In the genomic region with DNA sequence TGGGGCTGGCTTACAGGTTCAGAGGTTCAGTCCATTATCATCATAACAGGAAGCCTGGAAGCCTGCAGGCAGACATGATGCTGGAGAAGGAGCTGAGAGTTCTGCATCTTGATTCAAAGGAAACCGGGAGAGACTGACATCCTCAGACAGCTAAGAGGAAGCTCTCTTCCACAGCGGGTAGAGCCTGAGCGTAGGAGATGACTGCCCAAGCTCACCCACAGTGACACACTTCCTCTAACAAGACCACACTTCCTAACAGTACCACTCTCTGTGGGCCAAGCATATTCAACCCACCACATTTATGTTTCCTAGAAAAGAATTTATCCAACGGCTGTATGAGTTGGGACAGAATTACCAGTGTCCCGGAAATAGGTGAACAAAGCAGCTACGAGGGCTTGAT, we compare ENCODE assay signal across 35 mouse cellular contexts. TPM values are rescaled to one million over a fixed set of nuclear protein-coding genes. Genes with fewer than 3 reads are reported as not detected.
DNase-seq lines count a peak whose midpoint lies in the region; ATAC-seq and TF ChIP-seq lines count a peak whose summit lies in the region.
"Had no signal": no experiment of that assay in that cellular context is flagged by ENCODE, and none has a peak within 500 bp of the region (broad histone marks: within the 10 kb centered on the region; RNA-seq: fewer than 3 reads in every experiment).

No protein-coding gene starts in this region.

- peak; percentile 87 for DNase-seq in heart, adult 11 months
- DNase-seq in heart, postnatal 4 days: no peak
- DNase-seq in neural tube, embryonic 10.5 days (ENCODE audit: extremely low spot score, low spot score): no peak
- DNase-seq in thymus, postnatal 25 days: no peak
- no peak for DNase-seq in hindbrain, postnatal 0 days (ENCODE audit: low spot score)
- DNase-seq: cerebellum, adult 18-20 months; cerebellum, postnatal 14 days; gastrocnemius, postnatal 36 days; kidney, postnatal 25 days; liver; right cerebral cortex, postnatal 4 days; thymus, postnatal 14 days had no signal

- ATAC-seq in neural tube, embryonic 15.5 days (ENCODE audit: low FRiP score): no peak
- peak; percentile 90 for ATAC-seq in granulocyte monocyte progenitor cell, adult 5-6 weeks (replicated peaks; ENCODE audit: poor library complexity, severe bottlenecking)
- peak; percentile 42; the same call in 1 of the 2 replicates for ATAC-seq in neutrophil, adult 5-6 weeks (ENCODE audit: extremely low read depth, insufficient number of reproducible peaks, low FRiP score, poor library complexity, severe bottlenecking)
- no peak for ATAC-seq in hindbrain, postnatal 0 days
- ATAC-seq: intestine, postnatal 0 days; Patski had no signal

- no peak overlapping the region for H3K4me2 ChIP-seq in neural tube, embryonic 15.5 days
- H3K4me2 ChIP-seq in hindbrain, postnatal 0 days (ENCODE audit: low read depth, low read length): no peak overlapping the region
- H3K4me2 ChIP-seq: embryonic facial prominence, embryonic 12.5 days; forebrain, embryonic 12.5 days; heart, embryonic 11.5 days; liver, embryonic 15.5 days; lung, embryonic 15.5 days; midbrain, embryonic 11.5 days had no signal

- 96% methylated on average over 6 of the region's 6 CpGs for WGBS in neural tube, embryonic 15.5 days
- 85% methylated on average over 6 of the region's 6 CpGs for WGBS in hindbrain, postnatal 0 days

- H3K9ac ChIP-seq in neural tube, embryonic 15.5 days (replicated peaks): no peak overlapping the region
- H3K9ac ChIP-seq in hindbrain, postnatal 0 days (replicated peaks; ENCODE audit: low read length): no peak overlapping the region
- H3K9ac ChIP-seq: embryonic facial prominence, embryonic 12.5 days; forebrain, embryonic 12.5 days; liver, embryonic 15.5 days; lung, embryonic 15.5 days had no signal

- 0 out of 2 replicates have a peak overlapping the region, but pooled peaks have one; percentile 45 for H3K27ac ChIP-seq in neural tube, embryonic 15.5 days (replicated peaks)
- H3K27ac ChIP-seq in hindbrain, postnatal 0 days: no peak overlapping the region
- H3K27ac ChIP-seq: embryonic facial prominence, embryonic 12.5 days; forebrain, embryonic 12.5 days; limb, embryonic 10.5 days; liver, embryonic 15.5 days; lung, embryonic 15.5 days had no signal

- TF ChIP-seq CTCF in hindbrain, postnatal 0 days (IDR thresholded peaks at IDR 0.05; ENCODE audit: low read depth): no peak

- no peak overlapping the region for H3K4me3 ChIP-seq in neural tube, embryonic 15.5 days (replicated peaks)
- H3K4me3 ChIP-seq in hindbrain, postnatal 0 days (ENCODE audit: low read length): no peak overlapping the region
- H3K4me3 ChIP-seq: embryonic facial prominence, embryonic 12.5 days; forebrain, embryonic 12.5 days; limb, embryonic 10.5 days; liver, embryonic 15.5 days; lung, embryonic 15.5 days had no signal

- H3K36me3 ChIP-seq in neural tube, embryonic 15.5 days: 0 out of 2 replicates have a peak, but pooled peaks cover 11% of the 10 kb centered on the region
- no peaks in the 10 kb centered on the region for H3K36me3 ChIP-seq in hindbrain, postnatal 0 days (ENCODE audit: insufficient read depth, low read length)
- H3K36me3 ChIP-seq: G1E; liver, embryonic 15.5 days had no signal

- no peaks in the 10 kb centered on the region for H3K27me3 ChIP-seq in neural tube, embryonic 15.5 days (replicated peaks)
- H3K27me3 ChIP-seq in hindbrain, postnatal 0 days (ENCODE audit: insufficient read depth, low read length): no peaks in the 10 kb centered on the region
- H3K27me3 ChIP-seq: CH12.LX; embryonic facial prominence, embryonic 12.5 days; forebrain, embryonic 12.5 days; liver, embryonic 15.5 days; lung, embryonic 15.5 days; Patski had no signal

- H3K4me1 ChIP-seq in neural tube, embryonic 15.5 days: peaks cover 8% of the 10 kb centered on the region
- no peaks in the 10 kb centered on the region for H3K4me1 ChIP-seq in hindbrain, postnatal 0 days (ENCODE audit: insufficient read depth, low read length)
- H3K4me1 ChIP-seq: embryonic facial prominence, embryonic 12.5 days; forebrain, embryonic 12.5 days; limb, embryonic 10.5 days; lung, embryonic 15.5 days had no signal

- H3K9me3 ChIP-seq in neural tube, embryonic 15.5 days (replicated peaks): no peaks in the 10 kb centered on the region
- H3K9me3 ChIP-seq in hindbrain, postnatal 0 days (ENCODE audit: low read length): no peaks in the 10 kb centered on the region
- H3K9me3 ChIP-seq: embryonic facial prominence, embryonic 12.5 days; forebrain, embryonic 12.5 days; limb, embryonic 10.5 days; liver, embryonic 15.5 days; lung, embryonic 15.5 days had no signal

RNA-seq across cellular contexts. Expression of gene Rhoq, which starts 15.6 kb away (rescaled TPM):
- 100 to 1,000 TPM; 117 to 133 TPM for total RNA-seq in heart, postnatal 4 days (2021)
- 7.8 and 8.7 TPM in 2 replicates for polyA plus RNA-seq in neural tube, embryonic 15.5 days (2015; fragmentation: Nextera tagmentation; extraction: Ambion mirVana)
- total RNA-seq in granulocyte monocyte progenitor cell, adult 5-6 weeks (2014; fragmentation: Nextera tagmentation): 2.8 and 5.4 TPM in 2 replicates
- 2.0 and 3.1 TPM in 2 replicates for total RNA-seq in granulocyte monocyte progenitor cell, adult 5-6 weeks (2017)
- total RNA-seq in neutrophil, adult 5-6 weeks (2017): 29.7 and 34.4 TPM in 2 replicates
- total RNA-seq in hindbrain, postnatal 0 days (2014; rRNA removed): 24.1 and 51.7 TPM in 2 replicates
- polyA plus RNA-seq in hindbrain, postnatal 0 days (2015; fragmentation: Nextera tagmentation; extraction: Ambion mirVana): 5.9 and 6.7 TPM in 2 replicates

RNA-seq across cellular contexts. Expression of gene Atp6v1e2, which starts 30.8 kb away (rescaled TPM):
- not detected for total RNA-seq in heart, postnatal 4 days (2021)
- polyA plus RNA-seq in neural tube, embryonic 15.5 days (2015; fragmentation: Nextera tagmentation; extraction: Ambion mirVana): not detected in 2 replicates
- not detected in 2 replicates for total RNA-seq in granulocyte monocyte progenitor cell, adult 5-6 weeks (2014; fragmentation: Nextera tagmentation)
- not detected in 2 replicates for total RNA-seq in granulocyte monocyte progenitor cell, adult 5-6 weeks (2017)
- total RNA-seq in neutrophil, adult 5-6 weeks (2017): not detected in 2 replicates
- not detected in 2 replicates for total RNA-seq in hindbrain, postnatal 0 days (2014; rRNA removed)
- polyA plus RNA-seq in hindbrain, postnatal 0 days (2015; fragmentation: Nextera tagmentation; extraction: Ambion mirVana): 0.24 TPM in 1 of 2 replicates, not detected in the other
- total RNA-seq: adrenal gland, adult 18-20 months; adrenal gland, postnatal 4 days; CH12.LX; G1E; gastrocnemius, postnatal 36 days; layer of hippocampus, adult 8-10 months; midbrain, postnatal 0 days had no signal
- polyA plus RNA-seq: embryonic facial prominence, embryonic 12.5 days; forebrain, embryonic 12.5 days; G1E; heart, embryonic 11.5 days; heart, postnatal 0 days; hindbrain, embryonic 11.5 days; intestine, postnatal 0 days; kidney, embryonic 14.5 days; limb, embryonic 10.5 days; liver, embryonic 15.5 days; lung, embryonic 15.5 days; macrophage; midbrain, postnatal 0 days; neural tube, embryonic 11.5 days; Patski had no signal

RNA-seq across cellular contexts. Expression of gene Pigf, which starts 46.7 kb away (rescaled TPM):
- total RNA-seq in heart, postnatal 4 days (2021): 1 to 10 TPM; 5.5 to 6.8 TPM
- polyA plus RNA-seq in neural tube, embryonic 15.5 days (2015; fragmentation: Nextera tagmentation; extraction: Ambion mirVana): 33.4 and 35.2 TPM in 2 replicates
- 13.8 and 17.0 TPM in 2 replicates for total RNA-seq in granulocyte monocyte progenitor cell, adult 5-6 weeks (2014; fragmentation: Nextera tagmentation)
- 22.3 and 25.0 TPM in 2 replicates for total RNA-seq in granulocyte monocyte progenitor cell, adult 5-6 weeks (2017)
- 11.5 and 11.9 TPM in 2 replicates for total RNA-seq in neutrophil, adult 5-6 weeks (2017)
- 12.8 and 15.7 TPM in 2 replicates for total RNA-seq in hindbrain, postnatal 0 days (2014; rRNA removed)
- polyA plus RNA-seq in hindbrain, postnatal 0 days (2015; fragmentation: Nextera tagmentation; extraction: Ambion mirVana): 31.3 and 33.3 TPM in 2 replicates

RNA-seq across cellular contexts. Expression of gene Cript, which starts 46.9 kb away (rescaled TPM):
- total RNA-seq in heart, postnatal 4 days (2021): 10 to 100 TPM; 46.6 to 48.8 TPM
- polyA plus RNA-seq in neural tube, embryonic 15.5 days (2015; fragmentation: Nextera tagmentation; extraction: Ambion mirVana): 188 and 202 TPM in 2 replicates
- total RNA-seq in granulocyte monocyte progenitor cell, adult 5-6 weeks (2014; fragmentation: Nextera tagmentation): 75.0 and 82.0 TPM in 2 replicates
- 57.9 and 68.6 TPM in 2 replicates for total RNA-seq in granulocyte monocyte progenitor cell, adult 5-6 weeks (2017)
- total RNA-seq in neutrophil, adult 5-6 weeks (2017): 81.6 and 84.8 TPM in 2 replicates
- 37.3 and 53.7 TPM in 2 replicates for total RNA-seq in hindbrain, postnatal 0 days (2014; rRNA removed)
- polyA plus RNA-seq in hindbrain, postnatal 0 days (2015; fragmentation: Nextera tagmentation; extraction: Ambion mirVana): 184 and 186 TPM in 2 replicates

Comparison
In these comparisons a context has a peak if more than half of its experiments do, and no peak if none do; other contexts are left out.
1. ATAC-seq: peak in granulocyte monocyte progenitor cell, adult 5-6 weeks (single experiment) and neutrophil, adult 5-6 weeks (single experiment); none in neural tube, embryonic 15.5 days (single experiment) and hindbrain, postnatal 0 days (single experiment).